ENCODE assay signal across 19 mouse cellular contexts in genomic region chr11:114050511-114050910, GRCm38 (mm10). TPM values are rescaled to one million over a fixed set of nuclear protein-coding genes. Genes with fewer than 3 reads are reported as not detected.
"Had no signal": no experiment of that assay in that cellular context is flagged by ENCODE, and none has a peak within 500 bp of the region (broad histone marks: within the 10 kb centered on the region; RNA-seq: fewer than 3 reads in every experiment).

No protein-coding gene starts in this region.

- H3K9me3 ChIP-seq: lung, embryonic 15.5 days; midbrain, embryonic 12.5 days had no signal

- H3K4me1 ChIP-seq: megakaryocyte, embryonic 14.5 days had no signal

- H3K4me2 ChIP-seq: lung, embryonic 15.5 days; midbrain, embryonic 12.5 days; neural tube, embryonic 12.5 days had no signal

- H3K4me3 ChIP-seq: lung, embryonic 15.5 days; megakaryocyte, embryonic 14.5 days; midbrain, embryonic 12.5 days; neural tube, embryonic 12.5 days had no signal

- H3K27me3 ChIP-seq: lung, embryonic 15.5 days; neural tube, embryonic 12.5 days had no signal

- ATAC-seq: liver, postnatal 0 days; lung, postnatal 0 days had no signal

- H3K9ac ChIP-seq: liver, postnatal 0 days; lung, embryonic 15.5 days; midbrain, embryonic 12.5 days; neural tube, embryonic 12.5 days had no signal

- H3K27ac ChIP-seq: lung, embryonic 15.5 days; macrophage; midbrain, embryonic 12.5 days; neural tube, embryonic 12.5 days had no signal

- H3K36me3 ChIP-seq: lung, embryonic 15.5 days; midbrain, embryonic 12.5 days; neural tube, embryonic 12.5 days had no signal

- DNase-seq: liver, postnatal 0 days; lung, adult 2 months; lung, postnatal 14 days; lung, postnatal 36 days; midbrain, embryonic 14.5 days; right cerebral cortex, postnatal 14 days; right cerebral cortex, postnatal 4 days; spleen, adult 18-20 months; thymus, adult 18-20 months; thymus, postnatal 14 days; thymus, postnatal 36 days had no signal

RNA-seq across cellular contexts. Expression of gene Sdk2, which starts 16.3 kb away (rescaled TPM):
- total RNA-seq: megakaryocyte progenitor cell, adult 5-6 weeks; neutrophil, adult 5-6 weeks had no signal
